Mouse (Mus musculus) liver, embryonic 15.5 days (tissue): Measurements from ENCODE around the gene Vmn1r183. TPM values are rescaled to one million over a fixed set of nuclear protein-coding genes. Genes with fewer than 3 reads are reported as not detected.
"Not testable (repeated sequence)": the region's sequence is repeated elsewhere in the genome, so short reads cannot be mapped to it uniquely, and the experiment has no call there.

Source experiments
- ATAC-seq: fragments of 200-750 bp; cut with Nextera tagmentation; 2 replicates; pipeline ENCODE4 v1.8.0; 2017; ENCODE audit warnings: moderate number of reproducible peaks, mild to moderate bottlenecking, moderate library complexity; ENCODE audit not compliant: insufficient read depth
- H3K27ac ChIP-seq: fragments of 300-500 bp; sonication (generic); replicated peaks from 2 replicates; pipeline ENCODE4 v1.5.1; 2015; ENCODE audit warnings: mild to moderate bottlenecking, inconsistent platforms
- H3K27me3 ChIP-seq: fragments of 300-500 bp; sonication (generic); 2 replicates; pipeline ENCODE4 v1.6.1; 2015; ENCODE audit warnings: mild to moderate bottlenecking, inconsistent platforms
- H3K36me3 ChIP-seq: fragments of 300-500 bp; sonication (generic); replicated peaks from 2 replicates; pipeline ENCODE4 v1.6.1; 2015; ENCODE audit warnings: moderate library complexity, mild to moderate bottlenecking, inconsistent platforms
- H3K4me1 ChIP-seq: fragments of 300-500 bp; sonication (generic); replicated peaks from 2 replicates; pipeline ENCODE4 v1.6.1; 2015; ENCODE audit warnings: inconsistent platforms
- H3K4me2 ChIP-seq: fragments of 300-500 bp; sonication (generic); 2 replicates; pipeline ENCODE4 v1.6.1; 2015; ENCODE audit warnings: moderate library complexity, mild to moderate bottlenecking, inconsistent platforms
- H3K4me3 ChIP-seq: fragments of 300-500 bp; sonication (generic); replicated peaks from 2 replicates; pipeline ENCODE4 v1.5.1; 2015; ENCODE audit warnings: mild to moderate bottlenecking, inconsistent platforms
- H3K9ac ChIP-seq: fragments of 300-500 bp; sonication (generic); 2 replicates; pipeline ENCODE4 v1.6.1; 2015; ENCODE audit warnings: moderate library complexity, mild to moderate bottlenecking, inconsistent platforms
- H3K9me3 ChIP-seq: fragments of 300-500 bp; sonication (generic); replicated peaks from 2 replicates; pipeline ENCODE4 v1.6.1; 2016; ENCODE audit warnings: inconsistent platforms
- WGBS: fragments of 180-500 bp; shearing (Covaris S2); methylation state at CpG from one replicate; pipeline ENCODE4 v1.1.7; 2015; ENCODE audit warnings: mixed read lengths; ENCODE audit not compliant: insufficient replicate concordance; 5-methylcytosine and 5-hydroxymethylcytosine counted together
- polyA plus RNA-seq: library from polyadenylated mRNA; unstranded; fragments of >200 nt; fragmentation: Nextera tagmentation; extraction: Ambion mirVana; gene quantifications from 2 replicates; pipeline ENCODE4 v1.2.1, GENCODE M21; 2015

Vmn1r183 gene
- not detected in 2 replicates for polyA plus RNA-seq

GRCm38 (mm10) chr7:24052660-24053304 lies at the start of gene Vmn1r183:
Gene Vmn1r183 (plus strand): TSS chr7:24053254.
- H3K36me3 ChIP-seq = no peaks in the 10 kb centered on the region
- ATAC-seq = no peak
- no peaks in the 10 kb centered on the region for H3K27me3 ChIP-seq
- H3K9me3 ChIP-seq = no peaks in the 10 kb centered on the region
- H3K4me2 ChIP-seq = no peak within 1 kb of the TSS
- no peak within 1 kb of the TSS for H3K9ac ChIP-seq
- no peak within 1 kb of the TSS for H3K27ac ChIP-seq
- H3K4me3 ChIP-seq = no peak within 1 kb of the TSS
- 55% methylated on average over 4 of the region's 4 CpGs for WGBS
- no peaks in the 10 kb centered on the region for H3K4me1 ChIP-seq

- WGBS = 20% methylated on average over 1 of the region's 1 CpGs
- ATAC-seq, H3K9ac ChIP-seq, H3K4me2 ChIP-seq, H3K27me3 ChIP-seq, H3K36me3 ChIP-seq, H3K27ac ChIP-seq, H3K9me3 ChIP-seq, H3K4me1 ChIP-seq, H3K4me3 ChIP-seq: not testable (repeated sequence)
Measured at GRCm38 (mm10) chr7:24074424-24074823, 21.4 kb downstream of the Vmn1r183 start.

- Histone ChIP-seq H3K36me3 (peaks cover 16% of the 10 kb centered on the region), H3K27ac (peak within 1 kb of the TSS; percentile 88), H3K4me1 (peaks cover 29% of the 10 kb centered on the region), H3K4me3 (peak within 1 kb of the TSS; percentile 71), H3K9me3 (no peaks in the 10 kb centered on the region), H3K27me3 (no peaks in the 10 kb centered on the region; the same call in 1 of the 2 replicates), H3K4me2 (peak within 1 kb of the TSS; percentile 89), H3K9ac (peak within 1 kb of the TSS; percentile 71)
- 14% methylated on average over 44 of the region's 44 CpGs for WGBS
- peak; percentile 96 for ATAC-seq
Measured at GRCm38 (mm10) chr7:24081634-24082431, 28.8 kb downstream of the Vmn1r183 start, which contains the start of gene Zfp180. Gene Zfp180 (plus strand): TSS chr7:24081924.

- peaks cover 29% of the 10 kb centered on the region for H3K4me1 ChIP-seq
- H3K9ac ChIP-seq = peak overlapping the region; percentile 71
- ATAC-seq = peak; percentile 45
- H3K9me3 ChIP-seq = no peaks in the 10 kb centered on the region
- WGBS = 38% methylated on average over 15 of the region's 15 CpGs
- peak overlapping the region; percentile 88 for H3K27ac ChIP-seq
- peaks cover 24% of the 10 kb centered on the region for H3K36me3 ChIP-seq
- peak overlapping the region; percentile 71 for H3K4me3 ChIP-seq
- no peaks in the 10 kb centered on the region; the same call in 1 of the 2 replicates for H3K27me3 ChIP-seq
- H3K4me2 ChIP-seq = peak overlapping the region; percentile 89
Measured at GRCm38 (mm10) chr7:24082457-24083235, 29.6 kb downstream of the Vmn1r183 start.

- 86% methylated on average over 4 of the region's 4 CpGs for WGBS
- Histone ChIP-seq H3K27ac (no peak overlapping the region), H3K9me3 (no peaks in the 10 kb centered on the region), H3K36me3 (peaks cover 40% of the 10 kb centered on the region), H3K4me2 (no peak overlapping the region), H3K4me1 (peaks cover 23% of the 10 kb centered on the region), H3K27me3 (no peaks in the 10 kb centered on the region), H3K4me3 (no peak overlapping the region), H3K9ac (no peak overlapping the region)
- no peak for ATAC-seq
Measured at GRCm38 (mm10) chr7:24086871-24087270, 33.8 kb downstream of the Vmn1r183 start.

- no peak overlapping the region for H3K9ac ChIP-seq
- no peak overlapping the region for H3K4me2 ChIP-seq
- H3K4me1 ChIP-seq = peaks cover 20% of the 10 kb centered on the region
- 80% methylated on average over 12 of the region's 12 CpGs for WGBS
- no peaks in the 10 kb centered on the region for H3K27me3 ChIP-seq
- peaks cover 43% of the 10 kb centered on the region for H3K36me3 ChIP-seq
- no peak overlapping the region for H3K27ac ChIP-seq
- no peak for ATAC-seq
- H3K4me3 ChIP-seq = no peak overlapping the region
- H3K9me3 ChIP-seq = no peaks in the 10 kb centered on the region
Measured at GRCm38 (mm10) chr7:24087485-24088125, 34.6 kb downstream of the Vmn1r183 start.

- Histone ChIP-seq H3K4me1 (no peaks in the 10 kb centered on the region), H3K36me3 (peaks cover 100% of the 10 kb centered on the region), H3K27me3 (no peaks in the 10 kb centered on the region), H3K27ac (no peak overlapping the region), H3K9me3 (peaks cover 37% of the 10 kb centered on the region), H3K4me2 (no peak overlapping the region), H3K9ac (no peak overlapping the region), H3K4me3 (no peak overlapping the region)
- ATAC-seq = no peak
- WGBS = 81% methylated on average over 9 of the region's 9 CpGs
Measured at GRCm38 (mm10) chr7:24104403-24104802, 51.3 kb downstream of the Vmn1r183 start.

GRCm38 (mm10) chr7:24105144-24105703 lies 52.2 kb downstream of the Vmn1r183 start:
- Histone ChIP-seq H3K4me2 (no peak overlapping the region), H3K9ac (no peak overlapping the region), H3K4me3 (no peak overlapping the region), H3K4me1 (no peaks in the 10 kb centered on the region), H3K27me3 (no peaks in the 10 kb centered on the region), H3K9me3 (peaks cover 37% of the 10 kb centered on the region), H3K36me3 (peaks cover 96% of the 10 kb centered on the region), H3K27ac (no peak overlapping the region)
- WGBS = 89% methylated on average over 18 of the region's 18 CpGs
- ATAC-seq = no peak

- no peaks in the 10 kb centered on the region for H3K27me3 ChIP-seq
- H3K9me3 ChIP-seq = peaks cover 15% of the 10 kb centered on the region
- no peak overlapping the region for H3K27ac ChIP-seq
- no peak overlapping the region for H3K4me2 ChIP-seq
- H3K4me3 ChIP-seq = no peak overlapping the region
- no peak for ATAC-seq
- 77% methylated on average over 7 of the region's 7 CpGs for WGBS
- H3K4me1 ChIP-seq = peaks cover 16% of the 10 kb centered on the region
- H3K36me3 ChIP-seq = peaks cover 39% of the 10 kb centered on the region
- H3K9ac ChIP-seq = no peak overlapping the region
Measured at GRCm38 (mm10) chr7:24110839-24111238, 57.8 kb downstream of the Vmn1r183 start.

- ATAC-seq = peak; percentile 35
- peaks cover 16% of the 10 kb centered on the region for H3K4me1 ChIP-seq
- H3K27ac ChIP-seq = peak overlapping the region; percentile 64; the same call in 1 of the 2 replicates
- peak overlapping the region; percentile 73 for H3K4me2 ChIP-seq
- no peaks in the 10 kb centered on the region for H3K27me3 ChIP-seq
- H3K36me3 ChIP-seq = peaks cover 30% of the 10 kb centered on the region
- WGBS = 20% methylated on average over 9 of the region's 9 CpGs
- no peak overlapping the region for H3K9ac ChIP-seq
- peak overlapping the region; percentile 61 for H3K4me3 ChIP-seq
- peaks cover 6% of the 10 kb centered on the region for H3K9me3 ChIP-seq
Measured at GRCm38 (mm10) chr7:24111772-24112155, 58.7 kb downstream of the Vmn1r183 start.
